Mouse (Mus musculus) heart, embryonic 13.5 days (tissue): Measurements from ENCODE around the gene Gm614. TPM values are rescaled to one million over a fixed set of nuclear protein-coding genes. Genes with fewer than 3 reads are reported as not detected.

Experiments used
- ATAC-seq: fragments of 200-750 bp; cut with Nextera tagmentation; 2 replicates; pipeline ENCODE4 v1.8.0; 2017; ENCODE audit warnings: moderate TSS enrichment; ENCODE audit not compliant: insufficient number of reproducible peaks, low FRiP score, low TSS enrichment; ENCODE audit errors: extremely low read depth
- H3K27ac ChIP-seq: fragments of 300-500 bp; sonication (generic); replicated peaks from 2 replicates; pipeline ENCODE4 v1.5.1; 2015; ENCODE audit warnings: moderate library complexity, mild to moderate bottlenecking, inconsistent platforms
- H3K27me3 ChIP-seq: fragments of 300-500 bp; sonication (generic); replicated peaks from 2 replicates; pipeline ENCODE4 v1.6.1; 2015; ENCODE audit warnings: mild to moderate bottlenecking, inconsistent platforms
- H3K36me3 ChIP-seq: fragments of 300-500 bp; sonication (generic); 2 replicates; pipeline ENCODE4 v1.6.1; 2015; ENCODE audit warnings: mild to moderate bottlenecking, inconsistent platforms
- H3K4me1 ChIP-seq: fragments of 300-500 bp; sonication (generic); 2 replicates; pipeline ENCODE4 v1.6.1; 2015; ENCODE audit warnings: inconsistent platforms
- H3K4me2 ChIP-seq: fragments of 300-500 bp; sonication (generic); 2 replicates; pipeline ENCODE4 v1.6.1; 2015; ENCODE audit warnings: inconsistent platforms, mild to moderate bottlenecking, moderate library complexity
- H3K4me3 ChIP-seq: fragments of 300-500 bp; sonication (generic); 2 replicates; pipeline ENCODE4 v1.5.1; 2015; ENCODE audit warnings: moderate library complexity, mild to moderate bottlenecking, inconsistent platforms
- H3K9ac ChIP-seq: fragments of 300-500 bp; sonication (generic); 2 replicates; pipeline ENCODE4 v1.6.1; 2015; ENCODE audit warnings: inconsistent platforms, mild to moderate bottlenecking, moderate library complexity
- H3K9me3 ChIP-seq: fragments of 300-500 bp; sonication (generic); 2 replicates; pipeline ENCODE4 v1.6.1; 2016; ENCODE audit warnings: inconsistent platforms
- WGBS: fragments of 180-500 bp; shearing (Covaris S2); methylation state at CpG from one replicate; pipeline ENCODE4 v1.1.7; 2015; ENCODE audit warnings: mixed read lengths; 5-methylcytosine and 5-hydroxymethylcytosine counted together
- polyA plus RNA-seq: library from polyadenylated mRNA; unstranded; fragments of >200 nt; fragmentation: Nextera tagmentation; extraction: Ambion mirVana; gene quantifications from 2 replicates; pipeline ENCODE4 v1.2.1, GENCODE M21; 2015

Gm614 gene
- polyA plus RNA-seq, 1 experiment from 2014 or later, result not detected

- H3K36me3 ChIP-seq, result peaks cover 96% of the 10 kb centered on the region
- ATAC-seq, result no peak
Measured at GRCm38 (mm10) chrX:101285953-101286670, 22.3 kb upstream of the Gm614 start.

GRCm38 (mm10) chrX:101285534-101285933 lies 21.7 kb upstream of the Gm614 start:
- Histone ChIP-seq H3K4me2 (no peak overlapping the region), H3K27ac (no peak overlapping the region), H3K36me3 (peaks cover 96% of the 10 kb centered on the region), H3K9me3 (no peaks in the 10 kb centered on the region), H3K9ac (no peak overlapping the region), H3K27me3 (no peaks in the 10 kb centered on the region), H3K4me3 (no peak overlapping the region), H3K4me1 (0 out of 2 replicates have a peak, but pooled peaks cover 3% of the 10 kb centered on the region)
- no peak for ATAC-seq
- 25% methylated on average over 6 of the region's 6 CpGs for WGBS

More at GRCm38 (mm10) chrX:101285953-101286670, 22.3 kb upstream of the Gm614 start:
- no peak overlapping the region for H3K27ac ChIP-seq
- 86% methylated on average over 14 of the region's 14 CpGs for WGBS
- H3K9ac ChIP-seq, result no peak overlapping the region
- no peak overlapping the region for H3K4me2 ChIP-seq
- no peak overlapping the region for H3K4me3 ChIP-seq
- 0 out of 2 replicates have a peak, but pooled peaks cover 3% of the 10 kb centered on the region for H3K4me1 ChIP-seq
- no peaks in the 10 kb centered on the region for H3K27me3 ChIP-seq
- H3K9me3 ChIP-seq, result no peaks in the 10 kb centered on the region

GRCm38 (mm10) chrX:101282813-101283212 lies 19.0 kb upstream of the Gm614 start:
- 81% methylated on average over 6 of the region's 6 CpGs for WGBS
- Histone ChIP-seq H3K36me3 (peaks cover 93% of the 10 kb centered on the region), H3K9me3 (no peaks in the 10 kb centered on the region), H3K9ac (no peak overlapping the region), H3K4me1 (0 out of 2 replicates have a peak, but pooled peaks cover 3% of the 10 kb centered on the region), H3K27me3 (no peaks in the 10 kb centered on the region), H3K4me3 (no peak overlapping the region), H3K27ac (no peak overlapping the region), H3K4me2 (no peak overlapping the region)
- ATAC-seq, result no peak

GRCm38 (mm10) chrX:101273875-101274738 lies 10.3 kb upstream of the Gm614 start, which contains the start of gene Med12:
Gene Med12, plus strand, starts transcription at chrX:101274030.
- no peaks in the 10 kb centered on the region for H3K9me3 ChIP-seq
- ATAC-seq, result peak; percentile 95
- peak within 1 kb of the TSS; percentile 67 for H3K4me3 ChIP-seq
- WGBS, result 9% methylated on average over 49 of the region's 54 CpGs
- H3K27me3 ChIP-seq, result peaks cover 14% of the 10 kb centered on the region; the same call in 1 of the 2 replicates
- peak within 1 kb of the TSS; percentile 85 for H3K27ac ChIP-seq
- H3K9ac ChIP-seq, result peak within 1 kb of the TSS; percentile 86
- peak within 1 kb of the TSS; percentile 68 for H3K4me2 ChIP-seq
- peaks cover 11% of the 10 kb centered on the region for H3K4me1 ChIP-seq
- H3K36me3 ChIP-seq, result peaks cover 30% of the 10 kb centered on the region

GRCm38 (mm10) chrX:101273410-101273809 lies 9.6 kb upstream of the Gm614 start:
- no peak for ATAC-seq
- Histone ChIP-seq H3K4me1 (peaks cover 11% of the 10 kb centered on the region), H3K9ac (peak overlapping the region; percentile 71), H3K4me3 (peak overlapping the region; percentile 67), H3K27ac (peak overlapping the region; percentile 61; the same call in 1 of the 2 replicates), H3K9me3 (no peaks in the 10 kb centered on the region), H3K36me3 (peaks cover 23% of the 10 kb centered on the region), H3K4me2 (peak overlapping the region; percentile 68), H3K27me3 (peaks cover 14% of the 10 kb centered on the region)
- WGBS, result 32% methylated on average over 6 of the region's 6 CpGs

GRCm38 (mm10) chrX:101268755-101269124 lies 4.9 kb upstream of the Gm614 start, which contains the start of gene Gm20489:
Gene Gm20489, minus strand, starts transcription at chrX:101269023.
- no peak within 1 kb of the TSS for H3K27ac ChIP-seq
- no peak within 1 kb of the TSS for H3K9ac ChIP-seq
- no peak for ATAC-seq
- H3K4me2 ChIP-seq, result peak within 1 kb of the TSS; percentile 35
- peak within 1 kb of the TSS; percentile 14; the same call in 1 of the 2 replicates for H3K4me3 ChIP-seq
- H3K9me3 ChIP-seq, result no peaks in the 10 kb centered on the region
- no peaks in the 10 kb centered on the region for H3K36me3 ChIP-seq
- 48% methylated on average over 3 of the region's 3 CpGs for WGBS
- H3K4me1 ChIP-seq, result peaks cover 9% of the 10 kb centered on the region
- H3K27me3 ChIP-seq, result peaks cover 14% of the 10 kb centered on the region

- Histone ChIP-seq H3K27ac (no peak within 1 kb of the TSS), H3K27me3 (peaks cover 9% of the 10 kb centered on the region), H3K4me2 (peak within 1 kb of the TSS; percentile 35), H3K9ac (no peak within 1 kb of the TSS), H3K4me3 (peak within 1 kb of the TSS; percentile 14), H3K36me3 (no peaks in the 10 kb centered on the region), H3K9me3 (no peaks in the 10 kb centered on the region), H3K4me1 (peaks cover 9% of the 10 kb centered on the region)
- no peak for ATAC-seq
- WGBS, result 41% methylated on average over 5 of the region's 5 CpGs
Measured at GRCm38 (mm10) chrX:101268025-101268754, 4.4 kb upstream of the Gm614 start, which contains the start of gene Il2rg. Gene Il2rg, minus strand, starts transcription at chrX:101268255.

GRCm38 (mm10) chrX:101266631-101267030 lies 2.8 kb upstream of the Gm614 start:
- Histone ChIP-seq H3K4me3 (no peak overlapping the region), H3K27me3 (no peaks in the 10 kb centered on the region; the same call in none of the 2 replicates), H3K9ac (no peak overlapping the region), H3K27ac (no peak overlapping the region), H3K4me2 (no peak overlapping the region), H3K9me3 (no peaks in the 10 kb centered on the region), H3K36me3 (no peaks in the 10 kb centered on the region), H3K4me1 (peaks cover 9% of the 10 kb centered on the region)
- 91% methylated on average over 6 of the region's 6 CpGs for WGBS
- ATAC-seq, result no peak

GRCm38 (mm10) chrX:101260441-101261325 lies 3.1 kb downstream of the Gm614 start:
- Histone ChIP-seq H3K9me3 (no peaks in the 10 kb centered on the region), H3K4me3 (no peak overlapping the region), H3K27me3 (peaks cover under 1% of the 10 kb centered on the region; the same call in 1 of the 2 replicates), H3K9ac (peak overlapping the region; percentile 56; the same call in 1 of the 2 replicates), H3K4me2 (peak overlapping the region; percentile 27), H3K36me3 (peaks cover 11% of the 10 kb centered on the region), H3K27ac (peak overlapping the region; percentile 76), H3K4me1 (peaks cover 23% of the 10 kb centered on the region)
- ATAC-seq, result no peak; the same call in 1 of the 2 replicates
- 18% methylated on average over 13 of the region's 13 CpGs for WGBS

GRCm38 (mm10) chrX:101256603-101257002 lies 7.2 kb downstream of the Gm614 start:
- Histone ChIP-seq H3K9me3 (0 out of 2 replicates have a peak, but pooled peaks cover 6% of the 10 kb centered on the region), H3K36me3 (peaks cover 11% of the 10 kb centered on the region), H3K27me3 (peaks cover 4% of the 10 kb centered on the region; the same call in 1 of the 2 replicates), H3K4me2 (peak overlapping the region; percentile 73; the same call in 1 of the 2 replicates), H3K4me1 (peaks cover 18% of the 10 kb centered on the region; the same call in 1 of the 2 replicates), H3K9ac (no peak overlapping the region; the same call in 1 of the 2 replicates), H3K27ac (no peak overlapping the region), H3K4me3 (peak overlapping the region; percentile 64; the same call in 1 of the 2 replicates)
- no peak for ATAC-seq
- whole genome bisulfite sequencing, result 72% methylated on average over 13 of the region's 13 CpGs
